Mouse (Mus musculus) olfactory bulb, adult 2 months (tissue): ENCODE measurements around the gene Sfrp5.

Experiments used
- CTCF ChIP-seq: fragments of 200-500 bp; IDR thresholded peaks from 2 replicates; pipeline ENCODE4 v1.5.1; 2012; ENCODE audit warnings: low read depth, mild to moderate bottlenecking, low read length, moderate library complexity; ENCODE audit not compliant: insufficient read depth
- POLR2A ChIP-seq: fragments of 200-500 bp; IDR thresholded peaks from 2 replicates; pipeline ENCODE4 v1.6.1; 2012; ENCODE audit warnings: mild to moderate bottlenecking, low read depth, low read length, moderate library complexity; ENCODE audit not compliant: insufficient read depth

DNA sequence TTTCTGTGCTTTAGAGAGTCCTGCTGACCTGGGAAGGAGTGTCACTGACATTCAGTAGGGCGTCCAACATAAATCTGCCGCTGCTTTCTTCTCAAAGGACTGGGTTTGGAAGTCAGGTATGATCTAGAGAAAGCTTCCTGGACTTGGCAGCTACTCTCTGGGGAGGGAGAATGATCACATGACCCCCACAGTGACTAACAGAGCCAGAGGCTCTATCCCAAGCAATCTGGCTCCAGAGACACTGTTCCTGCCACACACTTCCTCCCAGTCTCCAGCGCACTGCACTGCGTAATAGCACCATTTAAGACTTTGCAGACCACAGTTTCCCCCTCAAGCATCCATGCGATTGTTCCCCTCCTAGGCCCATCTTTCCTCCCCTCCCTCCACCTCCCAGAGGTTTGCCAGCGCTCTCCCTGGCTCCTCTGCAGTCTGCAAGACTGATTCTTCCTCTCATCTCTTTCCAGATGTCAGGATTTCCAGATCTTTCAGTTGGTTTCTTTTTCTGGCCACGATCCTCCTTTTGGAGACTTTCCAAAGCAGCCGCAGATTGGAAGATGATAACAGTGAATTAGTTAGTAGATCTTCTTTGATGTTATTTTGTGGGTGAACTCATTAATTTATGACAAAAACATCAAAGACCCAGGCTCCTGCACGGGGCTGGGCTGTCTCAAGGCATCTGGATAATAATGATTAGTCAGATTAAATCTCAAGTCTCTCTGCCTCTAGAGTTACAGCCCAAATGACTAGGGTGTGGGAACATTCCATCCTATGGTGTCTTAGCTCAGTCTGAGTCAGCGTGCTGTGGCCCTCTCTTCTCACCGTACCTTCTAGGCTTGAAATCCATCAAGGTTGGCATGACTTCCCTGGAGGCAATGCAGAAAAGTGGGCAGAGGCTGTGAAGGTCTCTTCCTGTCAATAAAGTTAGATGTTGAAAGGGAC, 48.2 kb upstream of the Sfrp5 start:
- TF ChIP-seq CTCF (no peak), POLR2A (no peak)
